Mouse (Mus musculus): ENCODE results near the gene Rassf5.

The Rassf5 gene

GRCm38 (mm10) chr1:131245089-131245856 is at the start of gene Rassf5:
TSS of gene Rassf5 (minus strand) at chr1:131245258.
- peak; percentile 88 to 90 for DNase-seq

GRCm38 (mm10) chr1:131293922-131294250 is 48.8 kb upstream of the Rassf5 start:
- no peak for DNase-seq

- DNase-seq: peak in 1 of 2 experiments; percentile 45
Observed at GRCm38 (mm10) chr1:131293221-131293921, 48.3 kb upstream of the Rassf5 start.

- peak; percentile 83 to 86 for DNase-seq
Observed at GRCm38 (mm10) chr1:131290648-131291047, 45.6 kb upstream of the Rassf5 start.

- peak in 1 of 2 experiments; percentile 46 for DNase-seq
Observed at GRCm38 (mm10) chr1:131288938-131289337, 43.9 kb upstream of the Rassf5 start.

GRCm38 (mm10) chr1:131287267-131287666 is 42.2 kb upstream of the Rassf5 start:
- peak in 1 of 2 experiments; percentile 10 for DNase-seq

- peak in 1 of 2 experiments; percentile 20 for DNase-seq
Observed at GRCm38 (mm10) chr1:131286803-131287202, 41.7 kb upstream of the Rassf5 start.

- DNase-seq: no peak
Observed at GRCm38 (mm10) chr1:131284616-131285015, 39.6 kb upstream of the Rassf5 start.

- peak; percentile 34 to 45 for DNase-seq
Observed at GRCm38 (mm10) chr1:131284167-131284566, 39.1 kb upstream of the Rassf5 start.

- DNase-seq: no peak
Observed at GRCm38 (mm10) chr1:131281731-131282130, 36.7 kb upstream of the Rassf5 start.

GRCm38 (mm10) chr1:131280280-131280679 is 35.2 kb upstream of the Rassf5 start:
- DNase-seq: no peak

GRCm38 (mm10) chr1:131279456-131279776 is 34.4 kb upstream of the Rassf5 start, which contains the start of gene Ikbke:
TSS of gene Ikbke (minus strand) at chr1:131279606.
- no peak for DNase-seq

GRCm38 (mm10) chr1:131278606-131279455 is 33.8 kb upstream of the Rassf5 start:
- no peak for DNase-seq

- no peak for DNase-seq
Observed at GRCm38 (mm10) chr1:131276831-131277230, 31.8 kb upstream of the Rassf5 start.

GRCm38 (mm10) chr1:131275577-131275976 is 30.5 kb upstream of the Rassf5 start:
- no peak for DNase-seq

- no peak for DNase-seq
Observed at GRCm38 (mm10) chr1:131274725-131275539, 29.9 kb upstream of the Rassf5 start.

- DNase-seq: peak; percentile 90 to 91
Observed at GRCm38 (mm10) chr1:131269797-131270578, 24.9 kb upstream of the Rassf5 start.

GRCm38 (mm10) chr1:131268776-131269175 is 23.7 kb upstream of the Rassf5 start:
- DNase-seq: no peak

- no peak for DNase-seq
Observed at GRCm38 (mm10) chr1:131263905-131264304, 18.8 kb upstream of the Rassf5 start.

- peak; percentile 83 to 88 for DNase-seq
Observed at GRCm38 (mm10) chr1:131260309-131260656, 15.2 kb upstream of the Rassf5 start.

- DNase-seq: no peak
Observed at GRCm38 (mm10) chr1:131259632-131260308, 14.7 kb upstream of the Rassf5 start.
